ENCODE assay signal across 16 mouse cellular contexts in the genomic region with DNA sequence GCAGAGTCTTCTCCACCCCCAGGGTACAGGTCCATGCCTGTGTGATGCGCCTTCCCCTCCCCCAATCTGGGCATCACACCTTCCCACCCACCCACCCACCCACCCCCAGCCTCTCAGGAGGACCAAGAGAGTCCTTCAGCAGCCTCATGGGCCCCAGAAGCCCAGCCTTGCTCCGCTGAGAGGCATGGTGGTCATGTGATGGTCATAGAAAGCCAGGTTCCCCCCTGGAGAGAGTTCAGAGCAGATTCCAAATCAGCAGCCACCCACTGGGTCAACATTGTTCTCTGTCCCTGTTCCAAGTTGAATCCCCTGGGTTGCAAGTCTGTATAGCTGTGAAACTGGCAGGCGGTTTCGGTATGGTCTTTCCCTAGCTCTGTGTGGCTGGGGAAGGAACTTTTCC.
A peak's percentile ranks its signal among the peaks of the same experiment; 100 is the strongest.
DNase-seq lines count a peak whose midpoint lies in the region; ATAC-seq lines count a peak whose summit lies in the region.
"Had no signal": no experiment of that assay in that cellular context is flagged by ENCODE, and none has a peak within 500 bp of the region (broad histone marks: within the 10 kb centered on the region; RNA-seq: fewer than 3 reads in every experiment).

No protein-coding gene starts in this region.

- no peak for ATAC-seq in midbrain, embryonic 13.5 days
- no peak for ATAC-seq in heart, embryonic 11.5 days (replicated peaks; ENCODE audit: insufficient number of reproducible peaks, low FRiP score, low TSS enrichment)
- ATAC-seq in frontal cortex, adult (ENCODE audit: low TSS enrichment), result no peak

- WGBS in hindbrain, embryonic 10.5 days, result 80% methylated on average over 4 of the region's 4 CpGs
- WGBS in midbrain, embryonic 13.5 days, result 63% methylated on average over 4 of the region's 4 CpGs
- WGBS in heart, embryonic 11.5 days (ENCODE audit: insufficient replicate concordance), result 80% methylated on average over 4 of the region's 4 CpGs

- DNase-seq in right cerebral cortex, postnatal 14 days, result peak; percentile 14
- no peak for DNase-seq in right cerebral cortex, adult 2 months (ENCODE audit: low spot score in 2 of 2)
- DNase-seq in hindbrain, embryonic 10.5 days (ENCODE audit: low spot score), result no peak
- DNase-seq in gastrocnemius, adult 8-10 months (ENCODE audit: low spot score in 2 of 2), result no peak
- DNase-seq: cerebellum, adult 8-10 months; gastrocnemius, adult 2 months; lung, adult 18-20 months; right cerebral cortex, postnatal 4 days; thymus, postnatal 25 days had no signal

- no peaks in the 10 kb centered on the region for H3K9me3 ChIP-seq in hindbrain, embryonic 10.5 days
- no peaks in the 10 kb centered on the region for H3K9me3 ChIP-seq in midbrain, embryonic 13.5 days
- no peaks in the 10 kb centered on the region for H3K9me3 ChIP-seq in heart, embryonic 11.5 days (replicated peaks; ENCODE audit: control insufficient read depth, low read length)
- H3K9me3 ChIP-seq: heart, embryonic 10.5 days; limb, embryonic 13.5 days had no signal

- peaks cover 38% of the 10 kb centered on the region for H3K4me1 ChIP-seq in hindbrain, embryonic 10.5 days (replicated peaks)
- H3K4me1 ChIP-seq in midbrain, embryonic 13.5 days (replicated peaks), result peaks cover 74% of the 10 kb centered on the region
- H3K4me1 ChIP-seq in heart, embryonic 11.5 days (ENCODE audit: control insufficient read depth, insufficient read depth, low read length), result peaks cover 4% of the 10 kb centered on the region; the same call in 1 of the 2 replicates

- H3K36me3 ChIP-seq in hindbrain, embryonic 10.5 days, result no peaks in the 10 kb centered on the region
- H3K36me3 ChIP-seq in midbrain, embryonic 13.5 days, result no peaks in the 10 kb centered on the region
- H3K36me3 ChIP-seq in heart, embryonic 11.5 days (ENCODE audit: control insufficient read depth, insufficient read depth, low read length), result no peaks in the 10 kb centered on the region
- H3K36me3 ChIP-seq: heart, embryonic 10.5 days; limb, embryonic 13.5 days had no signal

- peaks cover 6% of the 10 kb centered on the region; the same call in 1 of the 2 replicates for H3K27me3 ChIP-seq in hindbrain, embryonic 10.5 days (ENCODE audit: insufficient read depth, poor library complexity, severe bottlenecking)
- H3K27me3 ChIP-seq in midbrain, embryonic 13.5 days, result no peaks in the 10 kb centered on the region
- H3K27me3 ChIP-seq in heart, embryonic 11.5 days (ENCODE audit: control insufficient read depth, insufficient read depth, low read length), result peaks cover 31% of the 10 kb centered on the region

- H3K4me3 ChIP-seq in hindbrain, embryonic 10.5 days, result peak overlapping the region; percentile 74
- peak overlapping the region; percentile 64 for H3K4me3 ChIP-seq in midbrain, embryonic 13.5 days (replicated peaks)
- no peak overlapping the region for H3K4me3 ChIP-seq in heart, embryonic 11.5 days (ENCODE audit: low read depth, low read length)
- H3K4me3 ChIP-seq: gastrocnemius, adult 2 months; heart, embryonic 10.5 days had no signal

- peak overlapping the region; percentile 71 for H3K4me2 ChIP-seq in midbrain, embryonic 13.5 days (replicated peaks)
- H3K4me2 ChIP-seq in heart, embryonic 11.5 days, result no peak overlapping the region

- 0 out of 2 replicates have a peak overlapping the region, but pooled peaks have one; percentile 95 for H3K27ac ChIP-seq in hindbrain, embryonic 10.5 days
- H3K27ac ChIP-seq in midbrain, embryonic 13.5 days, result peak overlapping the region; percentile 96
- no peak overlapping the region for H3K27ac ChIP-seq in heart, embryonic 11.5 days (ENCODE audit: low read depth, low read length)
- H3K27ac ChIP-seq: gastrocnemius, adult 2 months; heart, embryonic 10.5 days; kidney, postnatal 0 days; limb, embryonic 13.5 days; macrophage had no signal

- H3K9ac ChIP-seq in midbrain, embryonic 13.5 days (replicated peaks), result peak overlapping the region; percentile 80
- no peak overlapping the region for H3K9ac ChIP-seq in heart, embryonic 11.5 days (ENCODE audit: low read depth, low read length)
- H3K9ac ChIP-seq: limb, embryonic 13.5 days had no signal
